Mouse (Mus musculus) heart, embryonic 14.5 days (tissue): ENCODE measurements around the gene Lrrfip2. TPM values are rescaled to one million over a fixed set of nuclear protein-coding genes. Genes with fewer than 3 reads are reported as not detected.
A peak's percentile ranks its signal among the peaks of the same experiment; 100 is the strongest.

Experiments used
- ATAC-seq: fragments of 200-750 bp; cut with Nextera tagmentation; 2 replicates; pipeline ENCODE4 v1.8.0; 2017; ENCODE audit warnings: low read depth, moderate TSS enrichment; ENCODE audit not compliant: insufficient number of reproducible peaks, insufficient read depth, low FRiP score
- H3K27ac ChIP-seq, 2 experiments: fragments of 200-500 bp in 1 of 2; fragments of 300-500 bp in 1 of 2; sonication (generic) in 1 of 2; replicated peaks in 1 of 2; 2 replicates each; pipeline ENCODE4 v1.5.1; 2012 to 2014; ENCODE audit warnings: low read depth in 2 of 2, low read length in 2 of 2, control low read depth in 1 of 2, mild to moderate bottlenecking in 1 of 2, mixed read lengths in 1 of 2; ENCODE audit not compliant: control insufficient read depth in 1 of 2, insufficient read depth in 1 of 2
- H3K27me3 ChIP-seq: fragments of 300-500 bp; sonication (generic); 2 replicates; pipeline ENCODE4 v1.6.1; 2014; ENCODE audit warnings: mild to moderate bottlenecking, low read length, control low read depth; ENCODE audit not compliant: control insufficient read depth, insufficient read depth
- H3K36me3 ChIP-seq: fragments of 300-500 bp; sonication (generic); 2 replicates; pipeline ENCODE4 v1.6.1; 2014; ENCODE audit warnings: mild to moderate bottlenecking, control low read depth, low read length, mixed read lengths; ENCODE audit not compliant: control insufficient read depth, insufficient read depth
- H3K4me1 ChIP-seq, 2 experiments: fragments of 200-500 bp in 1 of 2; fragments of 300-500 bp in 1 of 2; sonication (generic) in 1 of 2; 2 replicates each; pipeline ENCODE4 v1.6.1; 2012 to 2014; ENCODE audit warnings: low read length in 2 of 2, control low read depth in 1 of 2, mixed read lengths in 1 of 2; ENCODE audit not compliant: control insufficient read depth in 2 of 2, insufficient read depth in 2 of 2
- H3K4me2 ChIP-seq: fragments of 300-500 bp; sonication (generic); 2 replicates; pipeline ENCODE4 v1.6.1; 2014; ENCODE audit warnings: mild to moderate bottlenecking, low read length
- H3K4me3 ChIP-seq, 2 experiments: fragments of 200-500 bp in 1 of 2; fragments of 300-500 bp in 1 of 2; sonication (generic) in 1 of 2; 2 replicates each; pipeline ENCODE4 v1.5.1; 2012 to 2014; ENCODE audit warnings: low read length in 2 of 2, mild to moderate bottlenecking in 2 of 2, control low read depth in 1 of 2, low read depth in 1 of 2, moderate library complexity in 1 of 2; ENCODE audit not compliant: control insufficient read depth in 1 of 2, insufficient read depth in 1 of 2
- H3K9ac ChIP-seq: fragments of 300-500 bp; sonication (generic); 2 replicates; pipeline ENCODE4 v1.6.1; 2014; ENCODE audit warnings: mild to moderate bottlenecking, low read length
- H3K9me3 ChIP-seq: fragments of 300-500 bp; sonication (generic); 2 replicates; pipeline ENCODE4 v1.6.1; 2016; ENCODE audit warnings: low read length, control low read depth; ENCODE audit not compliant: control insufficient read depth
- WGBS: fragments of 180-500 bp; shearing (Covaris S2); extraction: QIAGEN DNeasy Blood & Tissue Kit; methylation state at CpG from one replicate; pipeline ENCODE4 v1.1.7; 2014; 5-methylcytosine and 5-hydroxymethylcytosine counted together
- polyA plus RNA-seq: library from polyadenylated mRNA; unstranded; fragments of >200 nt; fragmentation: Nextera tagmentation; extraction: Ambion mirVana; gene quantifications from 2 replicates; pipeline ENCODE4 v1.2.1, GENCODE M21; 2014

The Lrrfip2 gene
- polyA plus RNA-seq, 1 experiment from 2014 or later, result 75.3 TPM

DNA sequence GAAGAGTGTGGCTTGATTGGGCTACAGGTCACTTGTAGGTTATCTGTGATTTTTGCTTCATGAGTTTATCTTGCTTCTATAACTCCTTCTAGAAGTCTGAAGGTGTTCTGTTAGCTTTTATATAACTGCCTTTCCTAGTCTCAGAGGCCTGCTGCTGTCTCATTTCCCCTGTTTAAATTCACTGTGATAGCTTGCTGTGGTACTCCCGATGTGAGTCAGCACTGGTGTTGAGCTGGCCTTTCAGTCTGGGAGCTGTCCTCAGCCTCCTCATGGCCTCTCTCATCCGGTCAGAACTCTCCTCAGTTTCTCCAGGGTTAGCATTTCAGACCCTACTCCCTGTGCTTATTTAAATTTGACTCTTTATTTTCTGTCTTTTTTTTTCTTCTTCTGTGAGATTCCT is 12.7 kb downstream of the Lrrfip2 start:
- Histone ChIP-seq H3K27ac (no peak overlapping the region), H3K36me3 (no peaks in the 10 kb centered on the region), H3K9me3 (no peaks in the 10 kb centered on the region), H3K4me2 (no peak overlapping the region), H3K9ac (no peak overlapping the region), H3K4me3 (no peak overlapping the region), H3K4me1 (peaks cover 7 to 39% of the 10 kb centered on the region in 2 experiments), H3K27me3 (no peaks in the 10 kb centered on the region)
- 22% methylated on average over 2 of the region's 2 CpGs for WGBS
- no peak for ATAC-seq

- WGBS, result 94% methylated on average over 9 of the region's 9 CpGs
- no peak overlapping the region for H3K27ac ChIP-seq
- H3K4me2 ChIP-seq, result no peak overlapping the region
- no peaks in the 10 kb centered on the region for H3K27me3 ChIP-seq
- H3K36me3 ChIP-seq, result peaks cover 10% of the 10 kb centered on the region
- no peak overlapping the region for H3K4me3 ChIP-seq
- ATAC-seq, result no peak
- no peaks in the 10 kb centered on the region for H3K9me3 ChIP-seq
- H3K4me1 ChIP-seq, result peaks cover 2 to 8% of the 10 kb centered on the region in 2 experiments; a peak in 3 of 4 replicates
- no peak overlapping the region for H3K9ac ChIP-seq
These were observed 20.8 kb downstream of the Lrrfip2 start for GRCm38 (mm10) chr9:111138161-111138560.

GRCm38 (mm10) chr9:111142721-111143120 is 25.3 kb downstream of the Lrrfip2 start:
- no peak overlapping the region for H3K4me3 ChIP-seq
- no peaks in the 10 kb centered on the region for H3K27me3 ChIP-seq
- no peak overlapping the region for H3K9ac ChIP-seq
- 94% methylated on average over 6 of the region's 6 CpGs for WGBS
- H3K4me1 ChIP-seq, result peaks cover 8 to 37% of the 10 kb centered on the region in 2 experiments
- no peaks in the 10 kb centered on the region for H3K9me3 ChIP-seq
- no peak overlapping the region for H3K4me2 ChIP-seq
- H3K27ac ChIP-seq, result no peak overlapping the region
- no peak for ATAC-seq
- peaks cover 14% of the 10 kb centered on the region for H3K36me3 ChIP-seq

- WGBS, result 96% methylated on average over 1 of the region's 1 CpGs
- Histone ChIP-seq H3K4me1 (peaks cover 9 to 41% of the 10 kb centered on the region in 2 experiments), H3K4me3 (no peak overlapping the region), H3K9ac (no peak overlapping the region), H3K27me3 (no peaks in the 10 kb centered on the region), H3K36me3 (peaks cover 14% of the 10 kb centered on the region), H3K9me3 (no peaks in the 10 kb centered on the region), H3K27ac (no peak overlapping the region), H3K4me2 (no peak overlapping the region)
- ATAC-seq, result no peak
These were observed 26.0 kb downstream of the Lrrfip2 start for GRCm38 (mm10) chr9:111143387-111143786.

DNA sequence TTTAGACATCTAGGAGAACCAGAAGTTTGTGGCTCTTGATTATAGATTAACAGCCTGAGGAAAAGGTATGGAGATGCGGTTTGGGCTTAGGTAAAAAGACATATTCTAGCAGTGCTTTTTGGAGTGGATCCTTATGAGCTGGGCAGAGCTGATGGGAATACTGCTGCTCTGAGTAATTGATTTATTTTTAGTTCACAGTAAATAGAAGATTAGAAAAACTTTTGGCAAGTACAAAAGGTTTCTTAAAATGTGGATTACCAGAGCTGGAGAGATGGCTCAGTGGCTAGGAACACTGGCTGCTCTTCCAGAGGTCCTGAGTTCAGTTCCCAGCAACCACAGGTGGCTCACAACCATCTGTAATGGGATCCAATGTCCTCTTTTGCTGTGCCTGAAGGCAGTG is 27.3 kb downstream of the Lrrfip2 start:
- H3K9me3 ChIP-seq, result no peaks in the 10 kb centered on the region
- no peak for ATAC-seq
- peak overlapping the region in 1 of 2 experiments; percentile 65; a peak in 3 of 4 replicates for H3K27ac ChIP-seq
- H3K4me1 ChIP-seq, result peaks cover 16 to 50% of the 10 kb centered on the region in 2 experiments
- peaks cover 14% of the 10 kb centered on the region for H3K36me3 ChIP-seq
- no peak overlapping the region for H3K4me3 ChIP-seq
- H3K4me2 ChIP-seq, result no peak overlapping the region
- WGBS, result 53% methylated on average over 1 of the region's 1 CpGs
- no peak overlapping the region for H3K9ac ChIP-seq
- H3K27me3 ChIP-seq, result no peaks in the 10 kb centered on the region

DNA sequence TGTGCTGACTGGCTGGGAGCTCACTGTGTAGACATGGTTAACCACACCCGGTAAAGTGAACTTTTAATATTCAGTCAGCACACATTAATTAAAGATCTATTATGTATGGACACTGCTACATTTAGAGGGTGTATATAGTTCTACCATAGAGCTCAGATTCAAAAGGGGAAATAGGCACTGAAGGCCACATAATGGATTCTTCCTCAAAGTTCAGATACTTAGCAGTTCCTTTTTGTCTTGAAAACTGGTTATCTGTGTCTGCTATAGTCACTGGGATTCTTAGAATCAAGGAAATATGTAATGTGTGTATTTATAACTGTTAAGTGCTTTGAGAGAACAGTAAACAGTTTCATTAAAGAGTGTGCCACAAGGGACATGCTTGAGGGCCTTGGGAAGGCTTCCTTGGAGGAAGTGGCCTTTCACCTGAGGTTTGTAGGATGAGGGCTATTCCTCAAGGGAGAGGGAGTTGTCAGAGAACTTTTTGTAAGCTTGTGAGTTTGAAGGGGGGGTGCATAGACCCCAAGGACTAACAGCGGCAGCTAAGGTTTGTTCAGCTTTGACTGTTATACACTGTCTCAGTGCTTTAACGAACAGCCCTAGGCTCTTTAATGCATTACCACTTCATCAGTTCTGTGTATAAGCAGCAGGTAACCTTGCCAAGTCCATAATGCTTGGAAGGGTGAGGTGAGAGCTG is 28.3 kb downstream of the Lrrfip2 start:
- no peak overlapping the region for H3K4me3 ChIP-seq
- no peaks in the 10 kb centered on the region for H3K9me3 ChIP-seq
- H3K9ac ChIP-seq, result no peak overlapping the region
- H3K27ac ChIP-seq, result peak overlapping the region in 1 of 2 experiments; percentile 65; a peak in 2 of 4 replicates
- no peaks in the 10 kb centered on the region for H3K27me3 ChIP-seq
- H3K36me3 ChIP-seq, result peaks cover 14% of the 10 kb centered on the region
- H3K4me1 ChIP-seq, result peaks cover 21 to 55% of the 10 kb centered on the region in 2 experiments
- H3K4me2 ChIP-seq, result no peak overlapping the region
- no peak for ATAC-seq
- 81% methylated on average over 3 of the region's 3 CpGs for WGBS

DNA sequence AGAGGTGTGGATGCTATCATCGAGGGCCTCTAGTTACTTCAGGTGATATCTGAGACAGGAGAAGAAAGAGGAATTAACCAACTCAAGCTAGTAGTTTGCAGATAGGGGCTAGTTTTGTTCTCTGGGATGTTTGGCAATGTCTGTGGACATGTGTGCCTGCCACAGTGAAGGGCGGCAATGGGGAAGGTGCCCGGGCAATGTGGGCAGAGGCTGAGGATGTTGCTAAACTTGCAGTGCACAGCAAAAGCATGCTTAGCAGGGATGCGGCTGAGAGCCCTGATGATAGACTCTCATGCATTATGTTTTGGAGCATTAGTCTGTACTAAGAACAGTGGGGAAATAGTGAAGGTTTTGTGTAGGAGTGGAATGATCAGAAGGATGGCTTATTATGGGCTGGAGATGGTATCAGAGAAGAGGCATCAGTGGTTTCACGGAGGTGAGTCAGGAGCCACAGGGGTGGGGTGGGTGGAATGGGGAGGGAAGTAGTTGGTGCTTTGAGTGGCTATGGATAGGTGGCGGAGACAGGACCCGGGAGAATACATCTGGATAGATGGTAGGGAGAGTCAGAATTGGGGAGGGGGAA is 28.9 kb downstream of the Lrrfip2 start:
- no peak overlapping the region for H3K4me2 ChIP-seq
- no peak for ATAC-seq
- no peak overlapping the region for H3K4me3 ChIP-seq
- no peak overlapping the region for H3K9ac ChIP-seq
- 80% methylated on average over 7 of the region's 7 CpGs for WGBS
- no peaks in the 10 kb centered on the region for H3K27me3 ChIP-seq
- H3K36me3 ChIP-seq, result peaks cover 14% of the 10 kb centered on the region
- peaks cover 24 to 59% of the 10 kb centered on the region in 2 experiments for H3K4me1 ChIP-seq
- no peaks in the 10 kb centered on the region for H3K9me3 ChIP-seq
- H3K27ac ChIP-seq, result no peak overlapping the region
